Mouse (Mus musculus) myocyte (in vitro differentiated cells): ENCODE results near the gene Sox9.

ENCODE experiments used
- CEBPB ChIP-seq: IDR thresholded peaks from 2 replicates; pipeline ENCODE4 v1.6.1; 2011; ENCODE audit warnings: mild to moderate bottlenecking, moderate library complexity; ENCODE audit not compliant: poor library complexity, insufficient read depth, severe bottlenecking
- E2F4 ChIP-seq: IDR thresholded peaks from one replicate; pipeline ENCODE4 v1.6.1; 2011; ENCODE audit warnings: mild to moderate bottlenecking, control low read depth, moderate library complexity; ENCODE audit not compliant: insufficient read depth
- POLR2A ChIP-seq: IDR thresholded peaks from one replicate; pipeline ENCODE4 v1.6.1; 2011; ENCODE audit warnings: low read depth, mild to moderate bottlenecking, control low read depth, moderate library complexity; ENCODE audit not compliant: insufficient read length
- POLR2AphosphoS2 ChIP-seq: IDR thresholded peaks from one replicate; pipeline ENCODE4 v1.6.1; 2011; ENCODE audit warnings: low read depth, control low read depth; ENCODE audit not compliant: insufficient read length
- TCF12 ChIP-seq: IDR thresholded peaks from one replicate; pipeline ENCODE4 v1.6.1; 2011; ENCODE audit warnings: mild to moderate bottlenecking, control low read depth; ENCODE audit not compliant: poor library complexity, insufficient read depth, severe bottlenecking
- TCF3 ChIP-seq: IDR thresholded peaks from one replicate; pipeline ENCODE4 v1.6.1; 2011; ENCODE audit warnings: low read depth, control low read depth; ENCODE audit not compliant: insufficient read length
- USF1 ChIP-seq: IDR thresholded peaks from one replicate; pipeline ENCODE4 v1.6.1; 2011; ENCODE audit warnings: low read depth, mild to moderate bottlenecking, control low read depth, moderate library complexity

DNA sequence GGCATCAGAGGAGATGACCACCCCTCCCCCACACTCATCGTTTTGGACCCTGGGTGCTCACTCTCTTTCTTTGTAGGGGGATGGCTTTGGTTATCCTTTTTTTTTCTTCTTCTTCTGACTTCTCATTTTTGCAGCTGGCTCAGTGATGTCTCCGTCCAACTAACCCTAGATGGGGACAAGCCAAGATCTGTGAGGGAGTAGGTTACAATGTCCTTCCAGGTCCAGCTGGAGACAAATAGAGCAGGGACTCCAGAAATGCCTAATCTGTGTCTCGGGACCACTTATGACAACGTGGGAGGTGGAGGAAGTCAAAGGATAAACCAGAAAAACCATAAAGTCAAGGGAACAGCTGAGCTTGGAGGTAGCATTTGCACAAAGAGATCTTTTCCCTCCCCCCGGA, 14.4 kb downstream of the Sox9 start:
- TF ChIP-seq POLR2A: no peak
- TF ChIP-seq TCF12: no peak
- no peak for TF ChIP-seq POLR2AphosphoS2
- no peak for TF ChIP-seq USF1
- no peak for TF ChIP-seq CEBPB
- no peak for TF ChIP-seq TCF3
- TF ChIP-seq E2F4: no peak
